Mouse (Mus musculus) intestine, embryonic 16.5 days (tissue): ENCODE results near the gene Nlgn3. TPM values are rescaled to one million over a fixed set of nuclear protein-coding genes. Genes with fewer than 3 reads are reported as not detected.
A peak's percentile ranks its signal among the peaks of the same experiment; 100 is the strongest.
"Not testable (repeated sequence)": the region's sequence is repeated elsewhere in the genome, so short reads cannot be mapped to it uniquely, and the experiment has no call there.

Experiments used
- ATAC-seq: fragments of 200-750 bp; cut with Nextera tagmentation; 2 replicates; pipeline ENCODE4 v1.8.0; 2017; ENCODE audit warnings: moderate TSS enrichment, moderate library complexity
- H3K27ac ChIP-seq: fragments of 300-500 bp; sonication (generic); 2 replicates; pipeline ENCODE4 v1.5.1; 2014; ENCODE audit warnings: mild to moderate bottlenecking, low read length
- H3K27me3 ChIP-seq: fragments of 300-500 bp; sonication (generic); replicated peaks from 2 replicates; pipeline ENCODE4 v1.6.1; 2014; ENCODE audit warnings: low read length, control low read depth, mixed read lengths; ENCODE audit not compliant: control insufficient read depth, insufficient read depth
- H3K36me3 ChIP-seq: fragments of 300-500 bp; sonication (generic); 2 replicates; pipeline ENCODE4 v1.6.1; 2014; ENCODE audit warnings: low read length, control low read depth; ENCODE audit not compliant: control insufficient read depth, insufficient read depth
- H3K4me1 ChIP-seq: fragments of 300-500 bp; sonication (generic); 2 replicates; pipeline ENCODE4 v1.6.1; 2014; ENCODE audit warnings: low read length, control low read depth, mixed read lengths; ENCODE audit not compliant: control insufficient read depth, insufficient read depth
- H3K4me2 ChIP-seq: fragments of 300-500 bp; sonication (generic); 2 replicates; pipeline ENCODE4 v1.6.1; 2014; ENCODE audit warnings: low read depth, low read length, control low read depth
- H3K4me3 ChIP-seq: fragments of 300-500 bp; sonication (generic); 2 replicates; pipeline ENCODE4 v1.5.1; 2014; ENCODE audit warnings: mild to moderate bottlenecking, low read length
- H3K9ac ChIP-seq: fragments of 300-500 bp; sonication (generic); 2 replicates; pipeline ENCODE4 v1.6.1; 2014; ENCODE audit warnings: low read depth, low read length
- H3K9me3 ChIP-seq: fragments of 300-500 bp; sonication (generic); 2 replicates; pipeline ENCODE4 v1.6.1; 2016; ENCODE audit warnings: low read length, control low read depth; ENCODE audit not compliant: control insufficient read depth
- WGBS: fragments of 180-500 bp; shearing (Covaris S2); extraction: QIAGEN DNeasy Blood & Tissue Kit; methylation state at CpG from one replicate; pipeline ENCODE4 v1.1.7; 2014; 5-methylcytosine and 5-hydroxymethylcytosine counted together
- polyA plus RNA-seq: library from polyadenylated mRNA; unstranded; fragments of >200 nt; fragmentation: Nextera tagmentation; extraction: Ambion mirVana; gene quantifications from 2 replicates; pipeline ENCODE4 v1.2.1, GENCODE M21; 2015

The Nlgn3 gene
- polyA plus RNA-seq, 1 experiment from 2014 or later: 3.6 TPM

DNA sequence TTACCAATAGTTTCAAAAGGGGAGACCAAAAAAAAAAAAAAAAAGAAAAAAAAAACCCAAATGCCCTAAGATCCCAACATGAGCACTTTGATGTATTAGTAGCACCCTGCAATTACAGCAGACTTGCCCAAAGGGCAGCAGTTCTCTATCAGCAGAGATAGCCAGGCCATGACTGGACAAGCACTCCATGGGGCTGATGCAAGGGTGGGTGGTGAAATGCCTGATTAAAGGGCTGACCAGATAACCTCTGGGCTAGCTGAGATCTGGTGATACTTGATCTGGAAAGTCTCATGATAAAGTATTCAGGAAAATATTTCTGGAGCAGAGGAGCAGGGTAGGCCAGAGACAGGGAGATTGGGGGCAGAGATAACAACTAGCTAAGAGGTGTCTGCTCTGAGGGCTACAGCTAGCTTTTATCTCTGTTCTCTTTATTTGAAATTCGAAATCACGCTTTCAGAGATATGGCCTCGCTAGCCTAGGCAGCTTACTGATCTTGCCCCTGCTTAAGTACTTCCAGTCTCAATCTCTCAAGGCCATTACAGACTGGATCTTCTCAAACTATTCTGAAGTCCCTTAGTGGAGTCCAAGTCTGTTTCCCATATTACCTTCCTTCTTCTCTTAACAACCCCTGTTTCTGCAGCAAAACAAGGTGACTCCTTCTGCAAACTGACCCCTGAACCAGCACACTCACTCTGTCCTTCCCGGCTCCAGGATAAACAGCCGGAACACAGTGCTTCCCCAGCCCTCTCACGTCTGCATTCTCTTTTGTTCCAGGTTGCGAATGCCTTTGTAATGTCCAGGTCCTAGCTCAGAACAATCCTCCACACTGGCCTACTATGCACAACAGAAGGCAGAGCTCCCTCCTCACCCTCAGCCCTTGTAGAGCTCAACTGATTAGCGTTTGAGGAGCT lies 27.3 kb downstream of the Nlgn3 start:
- no peak overlapping the region for H3K27ac ChIP-seq
- ATAC-seq: no peak
- no peaks in the 10 kb centered on the region; the same call in 1 of the 2 replicates for H3K4me1 ChIP-seq
- H3K36me3 ChIP-seq: no peaks in the 10 kb centered on the region
- no peak overlapping the region for H3K4me2 ChIP-seq
- H3K27me3 ChIP-seq: no peaks in the 10 kb centered on the region; the same call in 1 of the 2 replicates
- no peak overlapping the region for H3K4me3 ChIP-seq
- no peak overlapping the region for H3K9ac ChIP-seq
- WGBS: 39% methylated on average over 8 of the region's 8 CpGs
- H3K9me3 ChIP-seq: no peaks in the 10 kb centered on the region

DNA sequence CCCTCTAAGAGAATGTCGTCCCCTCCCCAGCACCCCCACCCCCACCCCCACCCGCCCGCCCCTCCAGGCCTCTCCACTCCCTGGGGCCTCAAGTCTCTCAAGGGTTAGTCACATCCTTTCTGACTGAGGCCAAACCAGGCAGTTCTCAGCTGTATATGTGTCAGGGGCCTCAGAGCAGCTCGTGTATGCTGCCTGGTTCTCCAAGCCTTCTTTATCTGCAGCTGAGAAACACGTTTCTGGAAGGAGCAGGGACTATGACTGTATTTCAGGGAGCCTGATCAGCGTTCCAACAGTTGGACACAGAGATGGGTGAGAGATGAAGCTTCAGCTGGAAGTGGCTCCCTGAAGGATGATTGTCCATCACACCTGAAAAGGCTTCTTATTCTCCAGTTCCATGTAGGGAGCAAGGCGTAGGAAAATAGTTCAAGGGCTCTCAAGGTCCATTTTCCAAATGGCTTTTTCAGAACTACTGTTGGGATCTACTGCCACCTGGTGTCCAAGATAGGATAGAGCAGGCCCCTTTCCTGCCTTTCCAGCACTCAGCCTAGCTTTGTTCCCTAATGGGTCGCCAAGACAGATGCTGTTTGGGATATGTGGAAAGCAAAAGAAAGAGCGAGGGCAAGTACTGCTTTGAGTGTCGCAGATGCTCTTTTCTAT lies 30.5 kb downstream of the Nlgn3 start:
- Histone ChIP-seq H3K27me3 (no peaks in the 10 kb centered on the region), H3K27ac (peak overlapping the region; percentile 45), H3K4me1 (no peaks in the 10 kb centered on the region; the same call in 1 of the 2 replicates), H3K4me3 (no peak overlapping the region), H3K4me2 (no peak overlapping the region), H3K36me3 (no peaks in the 10 kb centered on the region), H3K9ac (peak overlapping the region; percentile 48; the same call in 1 of the 2 replicates), H3K9me3 (no peaks in the 10 kb centered on the region)
- no peak for ATAC-seq
- WGBS: 31% methylated on average over 10 of the region's 10 CpGs

DNA sequence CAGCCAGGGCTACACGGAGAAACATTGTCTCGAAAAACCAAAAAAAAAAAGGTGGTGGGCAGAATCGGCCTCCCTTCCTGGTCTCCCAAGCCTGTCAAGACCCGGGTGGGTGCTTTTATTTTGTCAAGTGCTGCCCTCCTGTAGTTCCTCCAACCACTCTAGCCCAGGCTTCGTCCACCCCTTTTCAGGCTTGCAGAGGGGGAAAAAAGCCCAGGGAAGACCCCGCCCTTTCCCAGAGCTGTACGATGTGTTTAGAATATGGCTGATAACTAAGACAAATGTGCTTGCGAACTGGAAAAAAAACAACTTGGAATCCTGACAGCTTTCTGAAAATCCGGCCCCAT lies 33.0 kb downstream of the Nlgn3 start:
- H3K9me3 ChIP-seq: no peaks in the 10 kb centered on the region
- peak overlapping the region; percentile 88 for H3K27ac ChIP-seq
- peak overlapping the region; percentile 44; the same call in 1 of the 2 replicates for H3K9ac ChIP-seq
- H3K4me3 ChIP-seq: peak overlapping the region; percentile 32
- H3K27me3 ChIP-seq: no peaks in the 10 kb centered on the region
- no peaks in the 10 kb centered on the region; the same call in 1 of the 2 replicates for H3K4me1 ChIP-seq
- peak; percentile 49 for ATAC-seq
- no peaks in the 10 kb centered on the region for H3K36me3 ChIP-seq
- H3K4me2 ChIP-seq: peak overlapping the region; percentile 48
- 40% methylated on average over 9 of the region's 9 CpGs for WGBS

DNA sequence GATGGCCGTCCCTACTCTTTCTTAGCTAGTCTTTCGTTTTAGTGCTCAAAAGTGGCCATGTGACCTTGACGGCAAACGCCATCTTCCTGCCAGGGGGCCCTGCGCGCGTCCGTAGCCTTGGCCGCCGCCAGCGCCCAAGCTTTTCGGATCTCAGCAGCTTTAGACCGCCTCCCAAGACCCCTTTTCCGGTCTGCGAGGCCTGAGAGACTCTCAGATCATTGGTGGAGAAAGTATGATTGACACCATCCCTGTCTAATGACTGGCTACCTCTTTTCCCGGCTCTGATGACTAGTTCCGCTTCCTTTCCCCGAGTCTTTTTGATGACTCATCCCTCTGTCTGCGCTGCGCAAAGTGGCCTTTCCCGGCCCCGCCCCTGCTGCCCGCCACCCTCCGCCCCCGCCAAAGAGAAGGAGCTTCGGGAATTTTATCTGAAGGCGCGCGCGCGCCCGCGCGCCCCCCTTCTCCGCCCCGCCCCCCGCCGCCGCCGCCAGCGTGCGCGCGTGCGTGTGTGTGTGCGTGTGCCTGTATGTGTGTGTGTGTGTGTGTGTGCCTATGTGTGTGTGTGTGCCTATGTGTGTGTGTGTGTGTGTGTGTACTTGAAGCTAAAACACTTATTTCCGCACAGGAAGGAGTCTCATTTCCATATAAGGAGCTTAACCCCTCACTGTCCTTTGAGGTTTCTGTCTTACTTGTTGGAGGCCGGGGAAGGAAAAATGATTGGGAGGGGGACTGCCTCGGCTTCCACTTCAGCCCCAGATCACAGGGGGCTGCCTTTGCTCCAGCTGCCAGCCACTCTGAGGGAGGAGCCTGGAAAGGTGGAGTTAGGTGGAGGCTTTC lies 33.6 kb downstream of the Nlgn3 start:
- H3K9ac ChIP-seq: peak overlapping the region; percentile 67
- peak overlapping the region; percentile 88 for H3K27ac ChIP-seq
- no peaks in the 10 kb centered on the region for H3K9me3 ChIP-seq
- H3K36me3 ChIP-seq: no peaks in the 10 kb centered on the region
- peak overlapping the region; percentile 38 for H3K4me3 ChIP-seq
- H3K27me3 ChIP-seq: no peaks in the 10 kb centered on the region
- H3K4me2 ChIP-seq: peak overlapping the region; percentile 50
- 17% methylated on average over 40 of the region's 49 CpGs for WGBS
- no peaks in the 10 kb centered on the region; the same call in 1 of the 2 replicates for H3K4me1 ChIP-seq
- peak; percentile 97 for ATAC-seq

DNA sequence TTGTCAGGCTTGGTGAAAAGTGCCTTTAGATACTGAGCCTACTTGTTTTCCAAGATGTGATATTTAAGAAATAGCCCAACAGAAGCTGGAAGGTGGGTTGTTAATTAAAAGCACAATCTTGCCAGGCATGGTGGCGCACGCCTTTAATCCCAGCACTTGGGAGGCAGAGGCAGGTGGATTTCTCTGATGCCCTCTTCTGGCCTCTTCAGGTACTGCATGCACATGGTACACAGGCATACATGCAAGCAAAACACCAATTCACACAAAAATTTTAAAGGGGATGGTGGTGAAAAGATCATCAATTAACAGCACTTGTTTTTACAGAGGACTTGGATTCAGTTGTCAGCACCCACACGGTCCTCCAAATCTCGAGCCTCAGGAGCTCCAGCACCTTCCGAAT lies 35.6 kb downstream of the Nlgn3 start:
- Histone ChIP-seq H3K27ac (no peak overlapping the region), H3K9ac (no peak overlapping the region), H3K4me1 (no peaks in the 10 kb centered on the region), H3K9me3 (no peaks in the 10 kb centered on the region), H3K27me3 (no peaks in the 10 kb centered on the region), H3K4me2 (no peak overlapping the region), H3K36me3 (no peaks in the 10 kb centered on the region), H3K4me3 (no peak overlapping the region)
- no peak for ATAC-seq
- WGBS: 88% methylated on average over 5 of the region's 5 CpGs

DNA sequence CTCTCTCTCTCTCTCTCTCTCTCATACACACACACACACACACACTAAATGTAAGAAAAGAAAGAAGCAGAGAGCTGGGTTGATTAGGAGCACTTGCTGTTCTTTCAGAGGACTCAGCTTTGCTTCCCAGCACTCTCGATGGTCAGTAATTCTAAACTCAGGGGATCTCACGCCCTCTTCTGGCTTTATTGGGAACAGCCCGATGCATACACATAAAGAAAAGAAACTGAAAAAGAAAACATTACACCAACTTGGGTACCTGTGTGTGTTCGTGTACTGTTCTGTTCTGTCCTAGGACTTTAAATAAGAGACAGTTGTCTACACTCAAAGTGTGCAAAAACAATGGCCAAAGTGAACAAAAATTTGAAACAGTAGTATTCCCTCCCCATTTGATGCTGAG lies 39.7 kb downstream of the Nlgn3 start:
- WGBS: 50% methylated on average over 4 of the region's 4 CpGs

DNA sequence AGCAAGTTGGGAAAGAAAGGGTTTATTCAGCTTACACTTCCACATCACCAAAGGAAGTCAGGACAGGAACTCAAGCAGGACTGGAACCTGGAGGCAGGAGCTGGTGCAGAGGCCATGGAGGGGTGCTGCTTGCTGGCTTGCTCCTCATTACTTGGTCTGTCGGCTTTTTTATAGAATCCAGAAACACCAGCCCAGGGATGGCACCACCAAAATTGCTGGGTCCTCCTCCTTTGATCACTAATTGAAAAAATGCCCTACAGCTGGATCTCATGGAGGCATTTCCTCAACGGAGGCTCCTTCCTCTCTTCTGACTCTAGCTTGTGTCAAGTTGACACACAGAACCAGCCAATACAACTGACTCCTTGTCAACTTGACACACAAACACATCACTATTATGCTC lies 43.9 kb downstream of the Nlgn3 start:
- H3K27ac ChIP-seq, H3K4me1 ChIP-seq, H3K9me3 ChIP-seq, H3K9ac ChIP-seq, H3K27me3 ChIP-seq, H3K4me3 ChIP-seq, ATAC-seq, H3K4me2 ChIP-seq, H3K36me3 ChIP-seq: not testable (repeated sequence)
- 64% methylated on average over 2 of the region's 2 CpGs for WGBS

More for the DNA sequence above, 39.7 kb downstream of the Nlgn3 start:
- no peak overlapping the region for H3K9ac ChIP-seq
- no peak overlapping the region for H3K27ac ChIP-seq
- no peak overlapping the region for H3K4me3 ChIP-seq
- H3K4me2 ChIP-seq: no peak overlapping the region
- H3K27me3 ChIP-seq: no peaks in the 10 kb centered on the region
- no peaks in the 10 kb centered on the region for H3K4me1 ChIP-seq
- no peak for ATAC-seq
- H3K36me3 ChIP-seq: no peaks in the 10 kb centered on the region
- no peaks in the 10 kb centered on the region for H3K9me3 ChIP-seq

DNA sequence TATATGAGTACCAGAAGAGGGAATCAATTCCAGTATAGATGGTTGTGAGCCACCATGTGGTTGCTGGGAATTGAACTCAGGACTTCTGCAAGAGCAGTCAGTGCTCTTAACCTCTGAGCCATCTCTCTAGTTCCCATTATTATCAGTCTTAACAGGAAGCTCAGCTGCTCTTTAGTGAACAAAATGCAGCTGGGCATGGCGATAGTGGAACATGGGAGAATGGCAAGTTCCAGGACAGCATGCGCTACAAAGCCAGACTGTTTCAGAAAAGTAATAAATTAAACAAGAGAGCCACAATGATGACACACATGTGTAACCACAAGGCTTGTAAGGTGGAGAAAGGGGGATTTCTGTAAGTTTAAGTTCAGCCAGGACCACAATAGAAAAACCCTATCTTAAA lies 46.5 kb downstream of the Nlgn3 start:
- Histone ChIP-seq H3K36me3 (no peaks in the 10 kb centered on the region), H3K27ac (no peak overlapping the region), H3K9ac (no peak overlapping the region), H3K4me3 (no peak overlapping the region), H3K9me3 (no peaks in the 10 kb centered on the region), H3K4me1 (no peaks in the 10 kb centered on the region), H3K4me2 (no peak overlapping the region), H3K27me3 (no peaks in the 10 kb centered on the region)
- WGBS: 94% methylated on average over 2 of the region's 2 CpGs
- no peak for ATAC-seq

DNA sequence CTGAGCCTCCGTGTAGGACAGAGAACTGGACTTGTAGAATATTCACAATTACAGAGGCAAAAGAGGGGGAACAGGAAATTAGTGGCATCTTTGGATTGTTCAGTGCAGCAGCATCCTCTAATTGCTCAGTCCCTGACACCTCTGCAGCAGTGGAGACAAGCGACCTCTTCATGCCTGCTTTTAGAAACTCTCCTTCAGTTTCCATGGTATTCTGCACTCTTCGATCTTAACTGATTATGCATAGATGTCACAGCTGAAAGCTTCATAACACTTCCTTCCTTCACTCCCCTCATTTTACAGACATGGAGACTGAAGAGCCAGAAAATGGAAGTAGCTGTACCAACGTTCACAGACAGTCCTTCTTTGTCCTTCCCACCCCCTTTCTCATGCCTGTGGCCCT lies 47.5 kb downstream of the Nlgn3 start:
- no peak overlapping the region for H3K4me3 ChIP-seq
- no peak for ATAC-seq
- H3K9ac ChIP-seq: no peak overlapping the region
- H3K4me2 ChIP-seq: no peak overlapping the region
- no peaks in the 10 kb centered on the region for H3K4me1 ChIP-seq
- no peak overlapping the region for H3K27ac ChIP-seq
- H3K27me3 ChIP-seq: no peaks in the 10 kb centered on the region
- H3K9me3 ChIP-seq: no peaks in the 10 kb centered on the region
- 61% methylated on average over 4 of the region's 4 CpGs for WGBS
- no peaks in the 10 kb centered on the region for H3K36me3 ChIP-seq
